Mouse (Mus musculus) liver, embryonic 11.5 days (tissue): Measurements from ENCODE around the gene Mon1b. TPM values are rescaled to one million over a fixed set of nuclear protein-coding genes. Genes with fewer than 3 reads are reported as not detected.

Source experiments
- ATAC-seq: fragments of 200-750 bp; cut with Nextera tagmentation; replicated peaks from 2 replicates; pipeline ENCODE4 v1.8.0; 2017; ENCODE audit warnings: moderate number of reproducible peaks, mild to moderate bottlenecking, moderate TSS enrichment, moderate library complexity; ENCODE audit not compliant: low FRiP score
- DNase-seq: peaks from one replicate; pipeline ENCODE4 v3.0.0-alpha.2; 2017; ENCODE audit warnings: low spot score
- H3K27ac ChIP-seq: fragments of 300-500 bp; sonication (generic); 2 replicates; pipeline ENCODE4 v1.5.1; 2014; ENCODE audit warnings: mild to moderate bottlenecking, low read depth, low read length, control low read depth
- H3K27me3 ChIP-seq: fragments of 300-500 bp; sonication (generic); replicated peaks from 2 replicates; pipeline ENCODE4 v1.6.1; 2014; ENCODE audit warnings: low read length, mixed read lengths; ENCODE audit not compliant: control insufficient read depth, insufficient read depth
- H3K36me3 ChIP-seq: fragments of 300-500 bp; sonication (generic); 2 replicates; pipeline ENCODE4 v1.6.1; 2014; ENCODE audit warnings: mild to moderate bottlenecking, low read length, moderate library complexity, mixed read lengths; ENCODE audit not compliant: control insufficient read depth, insufficient read depth
- H3K4me1 ChIP-seq: fragments of 300-500 bp; sonication (generic); replicated peaks from 2 replicates; pipeline ENCODE4 v1.6.1; 2014; ENCODE audit warnings: low read length, mixed read lengths; ENCODE audit not compliant: control insufficient read depth, insufficient read depth
- H3K4me2 ChIP-seq: fragments of 300-500 bp; sonication (generic); 2 replicates; pipeline ENCODE4 v1.6.1; 2014; ENCODE audit warnings: mild to moderate bottlenecking, control low read depth, moderate library complexity
- H3K4me3 ChIP-seq: fragments of 300-500 bp; sonication (generic); 2 replicates; pipeline ENCODE4 v1.5.1; 2014; ENCODE audit warnings: low read depth, low read length, control low read depth
- H3K9ac ChIP-seq: fragments of 300-500 bp; sonication (generic); 2 replicates; pipeline ENCODE4 v1.6.1; 2014; ENCODE audit warnings: low read depth, low read length, control low read depth
- H3K9me3 ChIP-seq: fragments of 300-500 bp; sonication (generic); 2 replicates; pipeline ENCODE4 v1.6.1; 2016; ENCODE audit warnings: low read length, inconsistent platforms, mixed read lengths; ENCODE audit not compliant: control insufficient read depth
- WGBS: fragments of 180-500 bp; shearing (Covaris S2); extraction: QIAGEN DNeasy Blood & Tissue Kit; methylation state at CpG from one replicate; pipeline ENCODE4 v1.1.7; 2014; 5-methylcytosine and 5-hydroxymethylcytosine counted together
- polyA plus RNA-seq: library from polyadenylated mRNA; unstranded; fragments of >200 nt; fragmentation: Nextera tagmentation; extraction: Ambion mirVana; gene quantifications from 2 replicates; pipeline ENCODE4 v1.2.1, GENCODE M21; 2014

Mon1b gene
- 9.6 and 10.1 TPM in 2 replicates for polyA plus RNA-seq

DNA sequence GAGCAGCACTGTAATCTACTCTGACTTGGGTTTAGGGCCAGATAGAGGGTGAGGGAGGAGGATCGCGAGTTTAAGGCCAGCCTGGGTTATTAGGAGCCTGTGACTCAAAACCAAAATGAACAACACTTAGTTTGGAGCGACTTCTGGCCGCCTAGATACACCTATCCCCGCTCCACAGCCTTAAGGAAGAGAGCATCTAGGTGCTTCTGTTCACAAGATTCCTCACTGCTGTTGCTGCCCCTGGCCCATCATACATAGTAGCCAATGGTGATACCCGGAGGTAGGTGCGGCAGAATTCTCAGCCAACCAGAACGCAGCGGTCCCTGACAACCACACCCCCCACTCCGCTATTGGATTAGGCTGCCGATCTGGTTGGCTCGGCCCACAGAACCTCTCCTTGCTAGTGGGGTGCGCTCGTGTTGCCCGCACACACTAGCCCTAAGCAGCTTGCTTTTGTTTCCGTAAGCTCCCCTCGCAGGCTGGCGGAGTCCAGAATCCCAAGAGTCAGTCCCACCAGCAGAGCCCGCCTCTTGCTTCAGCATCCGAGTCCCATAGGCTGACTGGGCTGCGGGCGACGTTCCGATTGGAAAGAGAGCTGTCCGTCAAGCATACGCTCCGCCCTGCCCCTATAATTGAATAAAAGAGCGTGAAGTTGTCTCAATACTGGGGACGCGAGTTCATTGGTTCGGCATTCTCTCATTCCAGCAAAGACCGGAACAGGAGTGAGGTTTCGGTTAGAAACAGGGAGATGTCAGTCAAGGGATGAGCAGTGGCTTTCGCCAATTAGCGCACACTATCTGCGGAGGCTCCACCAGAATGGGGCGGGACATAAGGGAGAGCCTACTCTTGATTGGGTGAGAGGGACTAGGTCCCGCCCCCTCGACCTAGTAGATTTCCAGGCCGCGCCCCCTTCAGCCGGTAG, at the start of gene Mon1b:
Mon1b (plus strand) TSS at position 918 of the 922 bp plus-strand sequence.
- H3K9me3 ChIP-seq, result no peaks in the 10 kb centered on the region
- peak within 1 kb of the TSS; percentile 92 for H3K4me2 ChIP-seq
- peak; percentile 94 for DNase-seq
- peak within 1 kb of the TSS; percentile 76 for H3K9ac ChIP-seq
- H3K36me3 ChIP-seq, result peaks cover 2% of the 10 kb centered on the region; the same call in 1 of the 2 replicates
- peak within 1 kb of the TSS; percentile 70 for H3K4me3 ChIP-seq
- ATAC-seq, result peak; percentile 96
- no peaks in the 10 kb centered on the region for H3K27me3 ChIP-seq
- 0 out of 2 replicates have a peak, but pooled peaks cover 2% of the 10 kb centered on the region for H3K4me1 ChIP-seq
- under 1% methylated on average over 42 of the region's 42 CpGs for whole genome bisulfite sequencing
- H3K27ac ChIP-seq, result peak within 1 kb of the TSS; percentile 77

DNA sequence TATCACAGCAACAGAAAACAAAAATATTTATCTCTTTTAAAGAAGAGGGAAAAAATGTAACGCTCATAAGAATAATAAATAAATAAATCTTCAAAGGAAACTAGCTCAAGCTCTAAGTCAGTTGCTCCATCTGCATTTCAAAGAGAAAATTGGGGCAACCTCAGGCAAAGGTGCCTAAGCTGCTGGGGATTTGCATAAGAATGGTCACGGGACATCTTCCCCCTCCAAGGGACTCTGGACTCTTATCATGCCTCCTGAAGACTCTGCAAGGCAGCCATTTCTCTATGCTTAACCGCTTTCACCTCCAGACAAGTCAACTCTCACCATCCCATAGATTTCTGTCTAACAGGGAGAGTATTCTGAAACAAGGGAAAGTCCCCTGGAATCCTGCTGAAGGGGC, 37.0 kb upstream of the Mon1b start:
- no peaks in the 10 kb centered on the region for H3K9me3 ChIP-seq
- H3K9ac ChIP-seq, result no peak overlapping the region
- DNase-seq (no peak), ATAC-seq (no peak)
- no peaks in the 10 kb centered on the region for H3K27me3 ChIP-seq
- WGBS, result 39% methylated on average over 3 of the region's 3 CpGs
- no peak overlapping the region for H3K27ac ChIP-seq
- no peak overlapping the region for H3K4me2 ChIP-seq
- no peak overlapping the region for H3K4me3 ChIP-seq
- no peaks in the 10 kb centered on the region for H3K4me1 ChIP-seq
- no peaks in the 10 kb centered on the region for H3K36me3 ChIP-seq

DNA sequence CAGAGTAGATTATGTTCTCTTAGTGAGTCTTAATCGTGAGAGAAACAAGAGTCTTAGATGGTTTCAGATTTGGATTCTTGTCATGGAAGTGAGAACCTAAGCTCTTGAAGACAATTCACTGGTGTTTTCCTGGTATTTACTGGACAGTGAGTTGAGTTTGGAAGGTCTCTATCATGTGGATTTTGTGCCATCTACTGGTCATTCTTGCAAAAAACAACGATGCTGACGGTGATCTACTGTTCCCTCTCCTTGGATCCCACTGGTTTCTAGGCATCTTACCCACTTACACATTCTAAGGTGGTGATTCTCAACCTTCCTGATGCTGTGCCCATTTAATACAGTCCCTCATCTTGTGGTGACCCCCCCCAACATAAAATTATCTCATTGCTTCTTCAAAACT, 2.8 kb upstream of the Mon1b start:
- no peak overlapping the region for H3K27ac ChIP-seq
- no peaks in the 10 kb centered on the region for H3K27me3 ChIP-seq
- H3K9ac ChIP-seq, result no peak overlapping the region
- no peak overlapping the region for H3K4me3 ChIP-seq
- H3K36me3 ChIP-seq, result no peaks in the 10 kb centered on the region
- WGBS, result 4% methylated on average over 3 of the region's 3 CpGs
- no peak overlapping the region for H3K4me2 ChIP-seq
- DNase-seq (no peak), ATAC-seq (no peak)
- H3K9me3 ChIP-seq, result no peaks in the 10 kb centered on the region
- H3K4me1 ChIP-seq, result 0 out of 2 replicates have a peak, but pooled peaks cover 2% of the 10 kb centered on the region

DNA sequence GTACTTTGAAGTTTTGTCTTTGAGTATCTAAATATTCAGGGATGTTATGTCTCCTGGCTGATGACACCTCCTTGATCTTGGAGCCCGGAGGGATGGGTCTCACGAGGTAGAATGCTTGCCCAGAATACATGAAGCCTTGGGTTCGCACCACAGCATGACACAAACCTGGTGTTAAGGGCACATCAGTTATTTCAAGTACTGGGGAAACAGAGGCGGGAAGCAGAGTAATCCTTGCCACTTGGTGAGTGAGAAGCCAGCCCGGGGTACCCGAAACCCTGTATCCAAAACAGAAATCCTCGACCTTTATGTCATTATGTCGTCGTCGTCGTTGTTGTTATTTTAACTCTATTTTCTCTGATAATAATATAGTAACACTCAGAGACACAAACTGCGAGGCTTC, 1.2 kb upstream of the Mon1b start:
- Histone ChIP-seq H3K9ac (peak overlapping the region; percentile 69; the same call in 1 of the 2 replicates), H3K27me3 (no peaks in the 10 kb centered on the region), H3K4me1 (0 out of 2 replicates have a peak, but pooled peaks cover 2% of the 10 kb centered on the region), H3K9me3 (no peaks in the 10 kb centered on the region), H3K4me3 (peak overlapping the region; percentile 70; the same call in 1 of the 2 replicates), H3K4me2 (peak overlapping the region; percentile 92), H3K36me3 (0 out of 2 replicates have a peak, but pooled peaks cover 2% of the 10 kb centered on the region), H3K27ac (no peak overlapping the region)
- DNase-seq, result no peak
- 34% methylated on average over 12 of the region's 12 CpGs for WGBS
- no peak for ATAC-seq

DNA sequence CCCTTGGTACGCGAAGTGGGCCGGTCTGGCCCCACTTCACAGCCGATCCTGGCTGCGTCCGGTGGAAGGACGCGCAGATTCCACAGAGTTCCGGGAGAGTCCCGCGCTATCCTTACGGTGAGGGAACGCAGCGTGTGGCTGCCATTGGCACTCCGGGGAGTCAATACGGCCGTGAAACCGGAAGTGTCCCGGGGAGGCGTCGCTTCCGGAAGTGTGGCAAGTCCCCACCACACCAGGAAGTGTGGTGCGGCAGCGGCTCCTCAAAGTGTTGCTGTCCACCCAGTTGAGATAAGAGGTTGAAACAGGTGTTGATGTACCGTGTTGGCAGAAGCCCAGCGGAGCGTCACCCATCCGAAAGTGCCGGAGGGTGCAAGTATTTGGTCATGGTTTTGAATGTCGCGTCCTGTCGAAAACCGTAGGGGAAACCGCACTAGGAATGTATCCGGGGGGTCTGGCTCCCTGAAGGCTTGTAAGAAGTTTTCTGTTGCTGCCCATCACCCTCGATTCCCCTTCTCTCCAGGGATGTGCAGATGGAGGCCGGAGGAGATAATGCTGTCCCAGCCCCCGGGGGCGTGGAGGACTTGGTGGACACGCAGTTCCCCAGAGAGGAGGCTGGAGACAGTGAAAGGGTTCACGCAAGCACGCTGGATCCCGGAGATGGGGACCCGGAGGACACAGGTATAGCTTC, 349 bp downstream of the Mon1b start:
- H3K9ac ChIP-seq, result peak overlapping the region; percentile 76
- H3K27me3 ChIP-seq, result no peaks in the 10 kb centered on the region
- H3K4me3 ChIP-seq, result peak overlapping the region; percentile 70
- 1% methylated on average over 44 of the region's 44 CpGs for WGBS
- H3K9me3 ChIP-seq, result no peaks in the 10 kb centered on the region
- DNase-seq (no peak), ATAC-seq (peak; percentile 80)
- H3K36me3 ChIP-seq, result peaks cover 2% of the 10 kb centered on the region; the same call in 1 of the 2 replicates
- peak overlapping the region; percentile 41 for H3K27ac ChIP-seq
- 0 out of 2 replicates have a peak, but pooled peaks cover 2% of the 10 kb centered on the region for H3K4me1 ChIP-seq
- H3K4me2 ChIP-seq, result peak overlapping the region; percentile 92

DNA sequence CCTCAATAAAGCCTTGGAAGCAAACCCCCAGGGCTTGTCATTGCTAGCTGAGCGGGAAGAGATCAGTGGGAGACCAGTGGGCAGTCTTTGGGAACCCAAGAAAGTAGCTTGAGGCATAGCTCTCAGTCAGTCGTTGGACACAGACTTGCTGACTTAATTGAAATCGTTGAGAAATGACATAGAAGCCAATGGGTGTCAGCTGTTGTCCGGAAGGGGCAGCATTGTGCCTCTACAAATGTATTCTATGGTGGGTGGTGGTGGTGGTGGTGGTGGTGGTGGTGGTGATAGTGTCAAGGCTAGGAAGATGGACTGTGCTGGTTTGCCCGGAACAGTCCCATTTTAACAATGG, 867 bp downstream of the Mon1b start:
- 0 out of 2 replicates have a peak, but pooled peaks cover 2% of the 10 kb centered on the region for H3K4me1 ChIP-seq
- ATAC-seq (no peak), DNase-seq (no peak)
- H3K36me3 ChIP-seq, result peaks cover 2% of the 10 kb centered on the region; the same call in 1 of the 2 replicates
- no peaks in the 10 kb centered on the region for H3K27me3 ChIP-seq
- H3K4me2 ChIP-seq, result peak overlapping the region; percentile 92
- WGBS, result 24% methylated on average over 5 of the region's 5 CpGs
- H3K27ac ChIP-seq, result peak overlapping the region; percentile 41
- no peaks in the 10 kb centered on the region for H3K9me3 ChIP-seq
- H3K9ac ChIP-seq, result peak overlapping the region; percentile 76
- H3K4me3 ChIP-seq, result peak overlapping the region; percentile 70

DNA sequence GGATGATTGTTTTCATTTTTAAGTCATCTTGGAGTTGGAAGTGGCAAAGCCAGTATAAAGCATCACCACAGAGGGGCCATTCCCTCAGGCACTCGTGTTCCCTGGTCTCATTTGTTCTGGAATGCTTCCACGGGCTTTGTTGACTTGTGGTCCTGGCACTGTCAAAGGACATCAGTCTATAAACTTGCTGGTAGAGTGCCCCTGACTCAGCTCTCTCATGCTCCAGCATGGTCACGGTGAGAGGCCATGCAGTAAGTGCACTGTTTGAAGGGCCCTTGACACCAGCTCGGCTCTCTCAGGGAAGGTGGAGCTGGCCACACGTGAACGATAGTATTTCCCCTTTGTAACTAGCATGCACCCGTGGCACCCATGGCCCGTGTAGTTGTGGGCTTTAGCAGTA, 5.0 kb downstream of the Mon1b start:
- H3K36me3 ChIP-seq, result peaks cover 2% of the 10 kb centered on the region; the same call in 1 of the 2 replicates
- WGBS, result 90% methylated on average over 8 of the region's 8 CpGs

DNA sequence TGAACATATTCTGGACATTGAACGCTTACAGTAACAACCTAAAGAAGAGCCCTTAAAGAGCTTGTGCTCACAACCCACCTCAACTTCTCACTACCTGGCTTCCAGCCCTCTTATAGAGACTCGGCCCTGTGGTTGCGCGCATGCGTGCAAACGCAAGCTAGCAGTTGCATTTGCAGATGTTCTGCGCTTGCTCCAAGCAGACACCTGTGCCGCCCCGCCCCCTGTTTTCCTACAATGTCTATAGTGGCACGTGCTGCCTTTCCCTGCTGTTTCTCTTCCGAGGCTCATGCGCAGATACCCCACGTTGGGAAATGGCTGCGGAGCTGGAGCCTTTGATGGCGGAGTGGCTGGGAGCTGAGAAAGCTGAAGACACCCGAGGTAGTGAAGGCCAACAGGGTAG, 7.5 kb downstream of the Mon1b start, which contains the start of gene Syce1l:
Syce1l (plus strand) TSS at position 288 of the 400 bp plus-strand sequence.
- ATAC-seq, result no peak
- H3K4me3 ChIP-seq, result no peak within 1 kb of the TSS
- no peaks in the 10 kb centered on the region for H3K9me3 ChIP-seq
- no peaks in the 10 kb centered on the region for H3K27me3 ChIP-seq
- H3K9ac ChIP-seq, result no peak within 1 kb of the TSS
- no peak within 1 kb of the TSS for H3K27ac ChIP-seq
- no peak for DNase-seq
- H3K36me3 ChIP-seq, result peaks cover 2% of the 10 kb centered on the region; the same call in 1 of the 2 replicates
- no peaks in the 10 kb centered on the region for H3K4me1 ChIP-seq
- no peak within 1 kb of the TSS for H3K4me2 ChIP-seq
- 92% methylated on average over 16 of the region's 16 CpGs for WGBS

More for the DNA sequence above, 5.0 kb downstream of the Mon1b start:
- no peak overlapping the region for H3K4me2 ChIP-seq
- H3K4me3 ChIP-seq, result no peak overlapping the region
- H3K27ac ChIP-seq, result no peak overlapping the region
- 0 out of 2 replicates have a peak, but pooled peaks cover 2% of the 10 kb centered on the region for H3K4me1 ChIP-seq
- DNase-seq (peak; percentile 10), ATAC-seq (no peak)
- H3K27me3 ChIP-seq, result no peaks in the 10 kb centered on the region
- H3K9ac ChIP-seq, result no peak overlapping the region
- no peaks in the 10 kb centered on the region for H3K9me3 ChIP-seq
